Mouse (Mus musculus): ENCODE measurements around the gene Mau2.
"Not testable (repeated sequence)": the region's sequence is repeated elsewhere in the genome, so short reads cannot be mapped to it uniquely, and the experiment has no call there.

Mau2 gene

DNA sequence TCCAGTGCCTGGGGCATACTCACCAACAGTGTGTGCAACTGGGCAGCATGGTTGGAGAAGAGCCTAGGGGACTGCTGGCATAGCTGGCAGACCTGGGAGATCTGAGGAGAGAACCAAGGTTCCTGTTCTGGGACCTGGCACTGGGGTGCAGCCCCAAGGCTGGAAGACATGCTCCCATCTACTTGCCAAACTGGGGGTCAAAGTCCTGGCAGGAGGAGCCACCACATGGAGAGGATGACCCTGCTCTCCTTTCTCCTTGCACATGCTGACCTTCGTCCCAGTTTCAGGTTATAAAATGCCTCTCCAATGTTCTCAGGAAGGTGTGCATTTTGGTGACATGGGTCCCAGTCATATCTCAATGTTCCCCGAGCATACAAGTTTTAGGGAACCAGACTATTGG is 16.4 kb downstream of the Mau2 start:
- no peak for DNase-seq (ENCODE audit: low spot score in 2 of 2)

DNA sequence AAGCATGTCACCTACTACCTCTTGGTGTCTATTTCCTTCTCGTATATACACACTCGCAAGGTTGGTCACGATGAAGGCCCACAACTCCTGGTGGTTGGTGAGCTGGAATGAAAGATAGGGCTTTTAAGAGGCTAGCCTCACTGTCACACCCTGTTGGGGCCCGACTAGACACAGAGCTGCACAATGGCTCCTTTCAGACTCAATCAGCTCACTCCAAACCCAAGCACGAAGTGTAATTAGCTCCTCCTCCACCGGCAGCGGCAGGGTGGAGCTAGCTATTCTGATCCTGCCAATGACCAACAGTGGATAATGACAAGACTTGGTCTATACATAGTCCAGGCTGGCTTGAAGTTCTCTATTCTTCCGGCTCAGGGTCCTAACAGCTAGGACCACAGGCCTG is 18.9 kb downstream of the Mau2 start:
- no peak for DNase-seq (ENCODE audit: low spot score in 2 of 2)

DNA sequence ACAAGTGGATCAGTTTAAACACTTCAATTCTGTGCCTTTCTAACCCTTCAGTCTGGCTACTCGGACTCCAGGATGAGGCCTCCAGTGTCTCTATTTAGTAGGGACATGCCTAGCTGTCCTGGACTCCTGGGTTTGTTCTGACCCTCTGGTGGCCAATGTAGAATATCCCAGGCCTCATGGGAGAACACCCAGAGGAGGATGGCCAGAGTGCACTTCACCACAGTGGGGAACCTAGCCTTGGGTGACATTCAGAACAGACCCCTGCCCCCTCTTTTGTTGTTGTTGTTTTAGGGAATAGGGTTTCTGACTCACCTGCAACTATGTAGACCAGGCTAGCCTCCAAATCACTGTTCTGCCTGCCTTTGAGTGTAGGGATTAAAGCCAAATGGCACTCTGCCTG is 27.5 kb downstream of the Mau2 start:
- no peak for DNase-seq (ENCODE audit: low spot score in 2 of 2)

DNA sequence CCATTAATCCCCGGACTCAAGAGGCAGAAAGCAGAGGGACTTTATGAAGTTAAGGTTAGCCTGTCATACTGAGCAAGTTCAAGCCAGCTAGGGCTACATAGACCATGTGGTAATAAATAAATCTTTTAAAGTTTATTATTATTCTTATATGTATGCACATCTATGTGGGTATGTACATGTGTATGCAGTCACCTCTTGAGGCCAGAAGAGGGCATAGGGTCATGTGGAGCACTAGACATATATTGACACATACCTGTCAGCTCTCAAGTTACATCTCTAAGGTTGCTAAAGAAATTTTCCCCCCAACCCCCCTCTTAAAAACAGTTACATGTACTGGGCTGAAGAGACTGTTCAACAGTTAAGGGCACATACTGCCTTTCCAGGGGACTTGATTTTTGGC is 29.8 kb downstream of the Mau2 start:
- DNase-seq (ENCODE audit: low spot score in 2 of 2) = no peak

DNA sequence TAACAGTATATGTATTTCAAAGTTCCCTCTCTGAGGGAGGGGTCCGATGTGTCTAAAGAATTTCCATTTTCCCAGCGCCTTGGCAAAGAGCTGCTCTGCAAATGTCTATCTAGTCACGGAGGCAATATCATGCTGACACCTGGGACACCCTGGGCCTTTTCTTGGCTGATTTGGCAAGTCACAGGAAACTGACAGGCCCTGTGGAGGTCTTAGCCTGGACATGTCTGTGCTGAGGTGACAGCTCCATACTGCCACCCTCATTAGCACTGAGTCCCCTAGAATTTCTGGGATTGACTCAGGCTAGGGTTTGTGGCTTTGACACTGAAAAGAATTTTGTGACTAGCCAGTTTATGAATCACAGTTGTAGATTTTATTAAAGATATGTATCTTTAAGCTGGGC is 30.2 kb downstream of the Mau2 start:
- no peak for DNase-seq (ENCODE audit: low spot score in 2 of 2)

DNA sequence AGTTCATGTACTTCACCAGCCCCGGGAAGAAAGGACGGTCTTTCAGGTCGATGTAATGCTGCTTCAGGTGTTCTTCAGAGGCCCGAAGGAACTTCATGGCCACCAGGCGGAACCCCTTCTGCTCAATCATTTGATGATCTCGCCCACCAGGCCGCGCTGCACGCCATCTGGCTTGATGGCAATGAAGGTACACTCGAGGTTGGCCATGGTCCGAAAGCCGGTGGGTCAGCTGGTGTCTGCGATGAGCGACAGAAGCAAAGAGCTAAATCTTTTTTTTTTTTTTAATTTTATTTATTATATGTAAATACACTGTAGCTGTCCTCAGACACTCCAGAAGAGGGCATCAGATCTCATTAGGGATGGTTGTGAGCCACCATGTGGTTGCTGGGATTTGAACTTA is 31.7 kb downstream of the Mau2 start:
- not testable (repeated sequence) for DNase-seq (ENCODE audit: low spot score in 2 of 2)

DNA sequence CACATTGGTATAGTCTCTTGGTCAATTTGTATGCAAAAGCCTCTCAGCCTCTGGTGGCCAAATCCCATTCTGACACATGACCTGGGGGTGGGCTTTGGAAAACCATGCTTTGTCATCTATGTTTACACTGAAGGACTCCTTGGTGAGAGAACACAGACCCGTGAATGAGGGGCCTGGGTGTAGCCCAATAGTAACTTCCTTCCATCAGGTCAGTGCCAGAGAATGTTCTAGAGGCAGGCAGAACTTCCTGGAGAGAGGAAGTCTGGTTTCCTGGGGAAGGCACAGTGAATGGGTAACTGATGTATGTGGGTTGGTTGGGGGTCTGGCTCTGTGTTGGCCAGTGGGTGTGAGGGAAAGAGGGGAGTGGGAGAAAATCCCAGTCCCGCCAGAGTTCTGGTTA is 37.4 kb downstream of the Mau2 start:
- DNase-seq (ENCODE audit: low spot score in 2 of 2) = no peak

DNA sequence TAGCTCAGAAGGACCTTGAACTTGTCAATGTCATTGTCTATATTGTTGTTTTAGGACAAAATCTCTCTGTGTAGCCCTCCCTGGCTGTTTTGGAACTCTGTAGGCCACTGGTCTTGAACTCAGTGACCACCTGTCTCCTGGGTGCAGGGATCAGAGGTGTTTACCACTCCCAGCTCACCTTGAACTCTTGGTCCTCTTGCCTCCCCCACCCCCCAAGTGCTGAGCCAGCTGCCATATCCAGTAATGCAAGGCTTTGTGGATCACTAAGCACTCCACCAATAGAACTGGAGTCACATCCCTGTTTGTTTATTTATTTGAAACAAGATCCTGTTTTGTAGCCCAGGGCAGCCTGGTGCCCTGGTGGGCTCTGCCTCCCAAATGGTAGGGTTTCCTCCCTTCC is 38.2 kb downstream of the Mau2 start:
- no peak for DNase-seq (ENCODE audit: low spot score in 2 of 2)

DNA sequence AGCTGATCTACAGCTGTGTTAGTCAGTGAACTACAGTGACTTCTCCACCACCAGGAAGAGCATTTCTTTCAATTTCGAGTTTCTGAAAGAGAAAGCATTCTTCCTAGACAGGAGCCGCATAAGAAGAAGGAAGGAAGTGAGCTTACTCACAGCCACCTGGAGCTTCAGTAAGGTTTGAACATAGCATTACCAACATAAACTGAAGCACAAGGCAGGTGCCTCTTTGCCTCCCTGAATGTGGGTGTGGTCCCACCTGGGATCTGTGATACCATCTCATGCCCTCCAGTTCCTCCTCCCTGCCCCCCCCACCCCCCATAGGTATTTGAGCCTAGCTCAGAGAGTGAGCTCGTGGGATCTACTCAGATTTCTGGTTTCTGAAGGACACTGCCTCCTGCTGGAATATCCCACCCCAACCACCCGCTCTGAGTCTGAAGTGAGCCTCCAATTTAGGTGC is 39.3 kb downstream of the Mau2 start:
- DNase-seq (ENCODE audit: low spot score in 2 of 2) = no peak

DNA sequence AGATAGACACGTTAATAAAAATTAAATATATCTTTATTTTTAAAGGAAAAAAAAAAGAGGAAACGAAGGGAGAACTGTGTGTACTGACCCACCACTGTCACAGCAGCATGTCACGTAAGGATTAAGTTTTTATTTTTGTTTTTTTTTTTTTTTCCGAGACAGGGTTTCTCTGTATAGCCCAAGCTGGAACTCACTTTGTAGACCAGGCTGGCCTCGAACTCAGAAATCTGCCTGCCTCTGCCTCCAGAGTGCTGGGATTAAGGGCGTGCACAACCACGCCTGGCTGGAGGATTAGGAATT is 40.7 kb downstream of the Mau2 start:
- not testable (repeated sequence) for DNase-seq (ENCODE audit: low spot score in 2 of 2)

DNA sequence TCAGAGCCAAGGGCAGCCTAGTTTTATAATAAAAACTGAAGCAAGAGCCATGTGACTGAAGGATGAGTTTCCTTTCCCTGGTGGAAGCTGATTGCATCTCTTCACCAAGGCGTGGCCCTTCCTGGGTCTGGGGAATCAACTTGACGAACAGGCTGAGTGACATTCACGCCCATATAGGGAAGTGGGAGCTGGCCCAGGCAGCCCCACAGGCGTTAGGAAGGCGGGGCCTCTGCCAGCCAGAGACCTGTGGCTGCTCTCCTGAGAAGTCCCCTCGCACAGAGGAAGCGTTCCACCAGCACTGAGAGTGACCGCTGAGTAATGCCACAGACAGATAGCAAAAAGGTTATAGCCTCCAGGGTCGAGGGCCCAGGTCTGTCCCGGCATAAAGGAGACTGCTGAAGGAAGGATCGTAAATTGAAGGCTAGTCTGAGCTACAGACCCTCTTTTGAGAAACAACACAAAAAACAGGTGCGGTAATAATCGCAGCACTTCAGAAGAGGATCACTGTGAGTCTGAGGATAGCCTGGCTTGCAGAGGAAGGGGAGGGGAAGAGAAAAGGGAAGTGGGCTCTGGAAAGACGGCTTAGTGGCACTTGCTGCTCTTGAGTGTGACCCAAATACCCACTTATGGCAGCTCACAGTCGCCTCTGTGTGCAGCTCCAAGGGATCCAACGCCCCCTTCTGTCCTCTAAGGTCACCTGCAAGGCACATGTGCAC is 41.2 kb downstream of the Mau2 start:
- DNase-seq (ENCODE audit: low spot score in 2 of 2) = peak in 1 of 2 experiments; percentile 72

DNA sequence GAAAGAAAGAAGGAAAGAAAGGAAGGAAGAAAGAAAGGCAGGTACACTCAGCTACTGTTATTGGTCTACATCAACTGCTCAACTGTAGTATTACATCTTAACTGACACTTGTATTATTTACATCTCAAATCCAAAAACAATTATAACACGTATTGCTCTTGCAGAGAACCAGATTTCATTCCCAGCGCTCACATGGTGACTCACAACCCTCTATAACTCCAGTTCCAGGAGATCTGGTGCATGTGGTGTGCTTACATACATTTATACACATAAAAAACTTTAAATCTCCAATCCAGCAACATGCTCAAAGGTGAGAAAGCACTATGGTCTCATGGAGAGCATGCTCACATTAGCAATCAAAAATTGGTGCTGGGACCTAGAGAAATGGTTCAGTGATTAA is 42.3 kb downstream of the Mau2 start:
- DNase-seq (ENCODE audit: low spot score in 2 of 2) = no peak

DNA sequence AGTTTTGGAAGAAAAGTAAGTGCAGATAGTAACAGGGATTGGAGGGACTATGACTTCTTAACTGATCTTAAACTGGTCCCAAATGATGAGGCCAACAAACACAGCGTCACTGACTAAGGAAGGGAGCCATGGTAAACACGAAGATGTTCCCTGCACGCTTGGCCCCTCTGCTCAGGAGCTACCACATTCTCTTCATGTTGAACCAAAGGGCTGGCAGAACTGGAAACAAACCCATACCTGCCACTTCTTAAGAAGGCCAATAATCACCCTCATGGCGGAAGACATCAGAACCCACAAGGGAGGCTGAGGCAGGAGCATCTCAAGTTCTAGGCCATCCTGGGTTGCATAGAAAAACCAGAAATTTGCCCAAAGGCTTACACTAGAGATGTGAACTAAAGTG is 43.3 kb downstream of the Mau2 start:
- no peak for DNase-seq (ENCODE audit: low spot score in 2 of 2)

DNA sequence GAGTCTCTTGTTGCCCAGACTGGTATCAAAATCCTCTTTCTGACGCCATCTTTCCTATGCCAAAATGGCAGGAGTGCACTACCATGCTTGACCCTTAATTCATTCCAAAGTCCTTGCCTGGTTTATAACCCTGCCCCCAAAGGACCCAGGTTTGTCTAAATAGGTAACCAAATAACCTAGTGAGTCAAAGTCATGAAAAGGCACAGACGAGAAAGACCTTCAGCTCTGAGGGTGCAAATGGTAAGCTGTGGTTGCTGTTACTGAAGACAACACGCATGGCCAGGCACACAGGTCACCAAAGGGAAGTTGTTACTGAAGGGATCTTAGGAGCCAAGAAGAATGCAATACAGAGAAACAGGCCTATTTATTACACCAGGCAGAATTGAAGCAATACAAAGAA is 43.8 kb downstream of the Mau2 start:
- DNase-seq (ENCODE audit: low spot score in 2 of 2) = no peak

DNA sequence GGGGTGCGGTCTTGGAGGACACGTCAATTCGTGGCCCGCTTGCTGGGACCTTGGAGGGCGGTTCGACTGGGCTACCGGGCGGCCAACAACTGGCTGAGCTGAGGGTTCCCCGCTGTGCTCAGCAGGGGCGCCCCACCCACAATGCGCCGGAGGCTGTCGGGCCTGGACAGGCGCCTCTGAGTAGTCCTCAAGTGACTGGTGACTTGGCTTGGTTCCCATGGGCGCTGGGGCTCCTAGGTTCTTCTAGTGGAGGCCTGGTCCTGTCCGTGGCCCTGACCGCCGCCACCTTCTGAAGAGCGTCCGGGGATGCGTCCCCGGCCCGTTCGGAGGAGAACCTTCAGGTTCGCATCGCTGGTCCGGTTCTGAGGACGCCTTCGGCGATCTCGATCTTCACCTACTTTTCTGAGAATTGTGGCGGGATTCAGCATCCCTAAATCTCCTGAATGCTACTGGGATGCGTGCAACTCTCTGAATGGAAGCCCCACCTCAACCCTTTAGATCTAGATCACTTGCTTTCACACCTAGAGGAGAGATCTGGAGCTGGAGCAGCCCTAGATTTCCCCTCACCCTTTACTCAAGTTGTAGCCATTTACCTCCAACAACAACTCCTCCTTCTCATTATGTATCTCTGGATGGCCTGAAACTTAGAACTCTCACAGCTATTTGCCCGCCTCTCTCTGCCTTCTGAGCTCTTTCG is 45.8 kb downstream of the Mau2 start:
- no peak for DNase-seq (ENCODE audit: low spot score in 2 of 2)

DNA sequence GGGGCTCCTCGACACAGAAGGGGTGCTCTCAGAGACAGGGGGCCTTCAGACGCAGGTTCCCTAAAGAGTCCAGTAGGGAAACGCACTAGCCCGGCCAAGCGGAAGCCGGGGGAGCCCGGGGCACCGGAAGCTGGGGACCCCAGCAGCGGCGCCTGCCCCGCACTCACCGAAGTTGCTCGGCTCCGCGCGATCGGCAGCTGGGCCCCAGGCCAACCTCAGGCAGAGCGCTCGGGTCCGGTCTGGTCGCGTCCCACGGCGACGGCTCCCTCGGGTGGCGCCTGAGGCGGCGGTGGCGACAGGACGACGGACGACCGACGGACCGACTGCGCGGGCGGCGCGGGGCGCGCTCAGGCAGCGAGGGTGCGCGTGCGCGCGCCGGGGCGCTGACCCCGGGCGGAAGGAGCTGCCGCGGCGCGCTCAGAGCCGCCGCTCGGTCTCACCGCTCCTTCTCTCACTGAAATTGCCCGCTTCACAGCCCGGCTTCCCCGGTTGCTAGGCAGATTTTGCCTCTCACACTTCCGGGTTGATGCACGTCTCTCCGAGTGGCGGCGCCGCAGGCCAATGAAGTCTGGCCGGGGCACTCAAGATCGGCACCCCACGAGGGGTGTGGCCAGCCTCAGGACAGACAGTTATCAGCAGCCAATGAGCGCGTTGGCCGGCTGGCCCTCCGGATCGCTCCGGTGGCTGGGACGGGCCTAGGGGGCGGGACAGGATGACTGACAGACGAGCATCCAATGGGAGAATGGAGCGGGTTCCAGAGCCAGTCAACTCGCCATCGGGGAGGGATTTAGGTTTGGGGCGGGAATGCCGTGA is 46.6 kb downstream of the Mau2 start, which contains the start of gene Gatad2a:
Gene Gatad2a (minus strand): TSS at position 609 of the 813 bp plus-strand sequence.
- peak; percentile 100 for DNase-seq (ENCODE audit: low spot score in 2 of 2)

DNA sequence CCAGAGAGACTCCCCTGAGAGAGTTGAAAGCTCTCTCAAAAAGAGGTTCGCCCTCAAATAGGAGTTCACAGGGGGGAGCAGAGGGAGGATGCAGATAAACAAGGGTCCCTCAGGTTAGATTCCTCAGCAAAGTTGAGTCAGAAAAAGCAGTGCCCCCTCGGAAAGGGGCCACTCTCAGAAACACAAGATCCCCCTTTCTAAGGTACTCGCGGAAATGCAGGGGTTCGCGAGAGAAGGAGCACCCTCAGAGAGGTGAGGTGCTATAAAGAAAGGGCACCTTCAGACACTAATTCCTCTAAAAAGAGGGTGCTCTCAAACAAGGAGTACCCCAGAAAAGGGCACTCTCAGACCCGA is 47.1 kb downstream of the Mau2 start:
- no peak for DNase-seq (ENCODE audit: low spot score in 2 of 2)

DNA sequence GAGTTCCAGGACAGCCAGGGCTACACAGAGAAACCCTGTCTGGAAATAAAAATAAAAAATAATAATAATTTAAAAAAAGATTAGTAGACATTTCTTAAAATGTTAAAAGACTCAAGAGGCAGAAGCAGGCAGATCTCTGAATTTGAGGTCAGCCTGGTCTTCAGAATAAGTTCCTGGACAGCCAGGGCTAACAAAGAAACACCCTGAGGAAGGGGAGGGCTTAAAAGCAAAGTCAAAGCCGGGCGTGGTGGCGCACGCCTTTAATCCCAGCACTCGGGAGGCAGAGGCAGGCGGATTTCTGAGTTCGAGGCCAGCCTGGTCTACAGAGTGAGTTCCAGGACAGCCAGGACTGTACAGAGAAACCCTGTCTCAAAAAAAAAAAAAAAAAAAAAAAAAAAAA is 53.6 kb downstream of the Mau2 start:
- DNase-seq (ENCODE audit: low spot score in 2 of 2) = not testable (repeated sequence)

DNA sequence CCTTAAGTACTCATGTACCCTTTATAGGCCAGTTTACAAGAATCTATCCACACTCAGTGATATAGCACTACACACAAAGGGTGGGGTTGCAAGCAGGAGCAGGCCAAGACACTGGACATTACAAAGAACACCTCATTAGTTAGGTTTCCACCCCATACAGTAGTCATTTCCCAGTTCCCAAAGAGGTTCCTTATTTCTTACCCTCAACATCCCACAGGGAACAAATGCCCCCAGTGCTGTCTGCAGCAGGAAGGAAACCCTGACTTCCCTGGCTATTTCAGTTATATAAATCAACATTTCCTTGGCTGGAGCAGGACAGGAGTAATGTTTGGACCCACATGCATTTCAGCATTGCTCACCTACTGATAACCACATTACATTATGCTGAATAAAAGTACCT is 54.8 kb downstream of the Mau2 start:
- no peak for DNase-seq (ENCODE audit: low spot score in 2 of 2)

DNA sequence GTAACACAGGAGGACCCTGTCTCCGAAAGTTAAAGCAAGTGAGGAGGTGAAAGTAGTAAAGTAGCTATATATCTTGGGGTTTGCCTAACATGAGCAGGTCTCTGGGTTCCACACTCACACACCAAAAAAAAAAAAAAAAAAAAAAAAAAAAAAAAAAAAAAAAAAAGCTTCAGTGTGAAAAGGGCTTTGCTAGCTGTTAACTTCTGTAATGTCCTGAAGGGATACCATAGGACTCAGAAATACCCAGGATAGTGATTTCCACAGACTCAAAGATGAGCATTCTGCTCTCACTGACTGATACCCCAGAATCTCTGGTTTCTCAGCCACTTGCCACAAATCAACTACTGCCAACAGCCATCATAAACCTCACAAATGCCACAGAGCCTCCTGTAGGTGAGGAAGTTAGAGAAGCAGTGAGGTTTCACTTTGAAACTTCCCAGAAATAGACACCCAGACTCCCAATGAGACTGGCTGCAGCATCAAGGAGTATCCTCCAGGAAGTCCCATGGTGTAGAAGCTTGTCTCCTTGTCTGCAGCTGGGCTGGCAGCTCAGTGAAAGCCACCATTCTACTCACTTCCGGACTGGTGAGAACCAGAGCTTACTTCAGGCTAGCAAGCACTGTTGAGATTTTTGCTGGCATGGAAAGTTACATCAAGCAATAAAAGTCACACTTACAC is 57.5 kb downstream of the Mau2 start:
- no peak for DNase-seq (ENCODE audit: low spot score in 2 of 2)

DNA sequence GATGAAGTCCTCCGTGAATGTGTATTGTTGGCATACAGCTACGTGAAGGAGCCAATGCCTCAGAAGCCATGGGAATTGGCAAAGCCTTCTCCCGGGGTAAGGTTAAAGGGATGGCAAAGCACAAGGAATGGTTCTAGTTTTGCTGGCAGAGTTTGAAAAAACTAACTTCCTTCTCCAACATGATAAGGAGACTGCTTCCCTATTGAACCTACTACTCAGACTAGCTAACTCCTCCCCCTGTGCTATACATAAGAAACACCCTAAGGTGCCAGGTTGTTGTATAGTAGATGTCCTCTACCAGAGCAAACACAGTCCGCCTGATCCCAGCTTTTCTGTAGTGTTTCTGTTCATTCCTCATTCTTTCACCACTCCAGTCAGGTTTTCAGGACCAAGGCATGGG is 64.1 kb downstream of the Mau2 start:
- no peak for DNase-seq (ENCODE audit: low spot score in 2 of 2)

DNA sequence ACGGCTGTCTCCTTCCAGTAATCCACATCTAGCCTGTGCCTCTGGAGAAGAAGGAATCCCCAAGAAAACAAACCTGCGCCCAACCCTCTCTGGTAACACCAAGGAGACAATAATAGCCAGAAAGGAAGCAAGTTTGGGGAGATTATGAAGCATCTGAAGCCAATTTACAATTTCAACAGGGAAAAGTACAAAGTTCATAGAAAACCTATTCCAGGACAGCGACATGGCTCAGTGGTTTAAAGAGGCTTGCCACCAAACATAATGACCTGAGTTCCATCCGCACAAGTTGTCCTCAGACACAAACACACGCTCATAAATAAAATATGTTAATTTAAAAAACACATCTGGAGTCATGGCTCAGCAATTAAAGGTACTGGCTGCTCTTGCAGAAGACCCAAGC is 67.7 kb downstream of the Mau2 start:
- no peak for DNase-seq (ENCODE audit: low spot score in 2 of 2)
